In the genomic region with DNA sequence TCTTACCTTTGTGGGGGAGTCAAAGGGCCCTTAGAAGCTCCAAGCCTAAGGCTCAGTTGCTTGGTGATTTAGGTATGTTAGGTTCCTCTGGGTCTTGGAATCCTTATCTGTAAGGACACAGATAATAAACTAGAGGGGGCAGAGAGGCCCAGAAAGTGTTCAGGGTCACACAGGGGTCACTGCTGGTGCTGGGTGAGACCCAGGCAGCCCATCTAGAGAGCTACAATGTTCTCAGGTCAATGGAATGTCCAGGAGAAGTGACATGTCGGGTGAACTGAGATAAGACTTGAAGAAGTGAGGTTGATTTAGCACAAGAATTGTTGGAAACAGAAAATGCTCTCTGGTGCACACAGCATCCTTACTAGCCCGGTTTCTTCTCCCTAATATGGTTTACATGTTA, we compare ENCODE assay signal across 26 mouse cellular contexts. TPM values are rescaled to one million over a fixed set of nuclear protein-coding genes. Genes with fewer than 3 reads are reported as not detected.
"Had no signal": no experiment of that assay in that cellular context is flagged by ENCODE, and none has a peak within 500 bp of the region (broad histone marks: within the 10 kb centered on the region; RNA-seq: fewer than 3 reads in every experiment).

No protein-coding gene starts in this region.

- H3K4me2 ChIP-seq: limb, embryonic 12.5 days; limb, embryonic 15.5 days; liver, embryonic 11.5 days; lung, embryonic 14.5 days; midbrain, embryonic 12.5 days; midbrain, embryonic 15.5 days; neural tube, embryonic 12.5 days; neural tube, embryonic 15.5 days; stomach, embryonic 15.5 days had no signal

- DNase-seq: kidney, postnatal 10 days; kidney, postnatal 36 days; layer of hippocampus, postnatal 36 days; left cerebral cortex, postnatal 4 days; liver, postnatal 0 days; lung, embryonic 14.5 days; right cerebral cortex, adult 18-20 months; right cerebral cortex, postnatal 14 days; right cerebral cortex, postnatal 4 days; spleen, adult 18-20 months; thymus, postnatal 25 days had no signal

- H3K9ac ChIP-seq: limb, embryonic 12.5 days; limb, embryonic 15.5 days; liver, embryonic 14.5 days; liver, postnatal 0 days; lung, embryonic 14.5 days; midbrain, embryonic 12.5 days; midbrain, embryonic 15.5 days; neural tube, embryonic 12.5 days; neural tube, embryonic 15.5 days; stomach, embryonic 15.5 days had no signal

- H3K4me3 ChIP-seq: limb, embryonic 12.5 days; limb, embryonic 15.5 days; midbrain, embryonic 12.5 days; midbrain, embryonic 15.5 days; neural tube, embryonic 12.5 days; neural tube, embryonic 15.5 days; stomach, embryonic 15.5 days had no signal

- H3K4me1 ChIP-seq: limb, embryonic 12.5 days; limb, embryonic 15.5 days; midbrain, embryonic 12.5 days; stomach, embryonic 15.5 days had no signal

- H3K27me3 ChIP-seq: limb, embryonic 15.5 days; midbrain, embryonic 12.5 days; midbrain, embryonic 15.5 days; neural tube, embryonic 12.5 days; stomach, embryonic 15.5 days had no signal

- ATAC-seq: liver, postnatal 0 days; lung, postnatal 0 days; midbrain, embryonic 15.5 days had no signal

- H3K36me3 ChIP-seq: limb, embryonic 12.5 days; limb, embryonic 15.5 days; midbrain, embryonic 12.5 days; midbrain, embryonic 15.5 days; neural tube, embryonic 12.5 days; neural tube, embryonic 15.5 days; stomach, embryonic 15.5 days had no signal

- H3K27ac ChIP-seq: limb, embryonic 12.5 days; limb, embryonic 15.5 days; liver, embryonic 14.5 days; macrophage; midbrain, embryonic 12.5 days; midbrain, embryonic 15.5 days; neural tube, embryonic 12.5 days; neural tube, embryonic 15.5 days; stomach, embryonic 15.5 days had no signal

- H3K9me3 ChIP-seq: limb, embryonic 12.5 days; limb, embryonic 15.5 days; midbrain, embryonic 12.5 days; midbrain, embryonic 15.5 days; neural tube, embryonic 12.5 days; neural tube, embryonic 15.5 days; stomach, embryonic 15.5 days had no signal

RNA-seq across cellular contexts. Expression of gene Lpar3, which starts 16.4 kb away (rescaled TPM):
- total RNA-seq: megakaryocyte, adult 5-6 weeks had no signal
- polyA plus RNA-seq: liver, postnatal 0 days; macrophage had no signal

RNA-seq across cellular contexts. Expression of gene Mcoln2, which starts 54.7 kb away (rescaled TPM):
- total RNA-seq: layer of hippocampus, postnatal 10 days; layer of hippocampus, postnatal 36 days; left cerebral cortex, adult 8-10 months; left cerebral cortex, postnatal 14 days; left cerebral cortex, postnatal 4 days had no signal
